Comparison of ENCODE assay signal across 8 mouse cellular contexts in genomic region chr17:14220606-14221202, GRCm38 (mm10). TPM values are rescaled to one million over a fixed set of nuclear protein-coding genes. Genes with fewer than 3 reads are reported as not detected.
DNase-seq lines count a peak whose midpoint lies in the region; ATAC-seq lines count a peak whose summit lies in the region.

No protein-coding gene starts in this region.

- H3K27ac ChIP-seq in midbrain, embryonic 14.5 days (replicated peaks; ENCODE audit: low read depth, low read length) = no peak overlapping the region

- H3K4me3 ChIP-seq in midbrain, embryonic 14.5 days (replicated peaks; ENCODE audit: low read depth, low read length) = no peak overlapping the region

- 69% methylated on average over 7 of the region's 7 CpGs for WGBS in midbrain, embryonic 14.5 days

- H3K36me3 ChIP-seq in midbrain, embryonic 14.5 days (ENCODE audit: control insufficient read depth, insufficient read depth, low read length) = no peaks in the 10 kb centered on the region

- no peak overlapping the region for H3K9ac ChIP-seq in midbrain, embryonic 14.5 days (replicated peaks; ENCODE audit: low read length)

- no peak overlapping the region for H3K4me2 ChIP-seq in midbrain, embryonic 14.5 days (ENCODE audit: low read length)

- no peaks in the 10 kb centered on the region for H3K4me1 ChIP-seq in midbrain, embryonic 14.5 days (ENCODE audit: control insufficient read depth, insufficient read depth, low read length)

- peak; percentile 59; the same call in 1 of the 2 replicates for ATAC-seq in granulocyte monocyte progenitor cell, adult 5-6 weeks (replicated peaks; ENCODE audit: poor library complexity, severe bottlenecking)
- no peak for ATAC-seq in midbrain, embryonic 14.5 days (ENCODE audit: low FRiP score, low TSS enrichment)
- ATAC-seq in activated CD4-positive, CD25-positive, alpha-beta regulatory T cell, adult 4 months = no peak

- no peaks in the 10 kb centered on the region for H3K9me3 ChIP-seq in midbrain, embryonic 14.5 days (ENCODE audit: control insufficient read depth, low read length)

- H3K27me3 ChIP-seq in midbrain, embryonic 14.5 days (ENCODE audit: control insufficient read depth, insufficient read depth, low read length) = no peaks in the 10 kb centered on the region

- peak; percentile 70 to 85 for DNase-seq in left cerebral cortex, adult 18-20 months (ENCODE audit: low spot score in 2 of 2)
- no peak for DNase-seq in left cerebral cortex, adult 11 months (ENCODE audit: low spot score)
- DNase-seq in Muller cell, postnatal 12 days (ENCODE audit: inconsistent ontology term) = peak; percentile 23
- peak; percentile 39 for DNase-seq in cerebellum, adult 9-10 months
- DNase-seq in layer of hippocampus, postnatal 25 days (ENCODE audit: extremely low spot score in 1 of 2, low spot score in 1 of 2) = peak; percentile 44 to 85
- peak; percentile 85 for DNase-seq in midbrain, embryonic 14.5 days

RNA-seq across cellular contexts. Expression of gene Dact2, which starts 16.6 kb away (rescaled TPM):
- 10 to 100 TPM; 68.0 to 88.0 TPM for total RNA-seq in left cerebral cortex, adult 18-20 months (2021)
- not detected in 2 replicates for total RNA-seq in granulocyte monocyte progenitor cell, adult 5-6 weeks (2014; fragmentation: Nextera tagmentation)
- total RNA-seq in granulocyte monocyte progenitor cell, adult 5-6 weeks (2017) = not detected in 2 replicates
- 10 to 100 TPM; 25.2 to 26.1 TPM for total RNA-seq in layer of hippocampus, postnatal 25 days (2021)
- 2.1 and 2.2 TPM in 2 replicates for polyA plus RNA-seq in midbrain, embryonic 14.5 days (2014; fragmentation: Nextera tagmentation; extraction: Ambion mirVana)
- polyA plus RNA-seq in activated CD4-positive, CD25-positive, alpha-beta regulatory T cell, adult 4 months (2017; shearing (Covaris generic)) = not detected

RNA-seq across cellular contexts. Expression of gene Smoc2, which starts 58.6 kb away (rescaled TPM):
- total RNA-seq in left cerebral cortex, adult 18-20 months (2021) = 10 to 100 TPM; 15.6 to 18.3 TPM
- not detected in 2 replicates for total RNA-seq in granulocyte monocyte progenitor cell, adult 5-6 weeks (2014; fragmentation: Nextera tagmentation)
- not detected in 2 replicates for total RNA-seq in granulocyte monocyte progenitor cell, adult 5-6 weeks (2017)
- total RNA-seq in layer of hippocampus, postnatal 25 days (2021) = 10 to 100 TPM; 27.3 to 29.9 TPM
- 0.57 and 0.92 TPM in 2 replicates for polyA plus RNA-seq in midbrain, embryonic 14.5 days (2014; fragmentation: Nextera tagmentation; extraction: Ambion mirVana)
- polyA plus RNA-seq in activated CD4-positive, CD25-positive, alpha-beta regulatory T cell, adult 4 months (2017; shearing (Covaris generic)) = not detected

Comparison
In these comparisons a context has a peak if more than half of its experiments do, and no peak if none do; other contexts are left out.
1. RNA of gene Dact2, which starts 16.6 kb away (total RNA-seq): 68.0 to 88.0 TPM in left cerebral cortex, adult 18-20 months and 25.2 to 26.1 TPM in layer of hippocampus, postnatal 25 days; not detected in granulocyte monocyte progenitor cell, adult 5-6 weeks; every median in the first group is over 10 times any median in the second.
2. RNA of gene Smoc2, which starts 58.6 kb away (total RNA-seq): 27.3 to 29.9 TPM in layer of hippocampus, postnatal 25 days and 15.6 to 18.3 TPM in left cerebral cortex, adult 18-20 months; not detected in granulocyte monocyte progenitor cell, adult 5-6 weeks; every median in the first group is over 10 times any median in the second.